Mouse (Mus musculus) adrenal gland, adult (tissue): ENCODE measurements around the gene Babam2.

Experiments used
- DNase-seq, 2 experiments: peaks; one replicate each; pipeline ENCODE4 v3.0.0; 2022 to 2023; ENCODE audit warnings: low spot score in 1 of 2; ENCODE audit not compliant: inconsistent age in 2 of 2

Babam2 gene

DNA sequence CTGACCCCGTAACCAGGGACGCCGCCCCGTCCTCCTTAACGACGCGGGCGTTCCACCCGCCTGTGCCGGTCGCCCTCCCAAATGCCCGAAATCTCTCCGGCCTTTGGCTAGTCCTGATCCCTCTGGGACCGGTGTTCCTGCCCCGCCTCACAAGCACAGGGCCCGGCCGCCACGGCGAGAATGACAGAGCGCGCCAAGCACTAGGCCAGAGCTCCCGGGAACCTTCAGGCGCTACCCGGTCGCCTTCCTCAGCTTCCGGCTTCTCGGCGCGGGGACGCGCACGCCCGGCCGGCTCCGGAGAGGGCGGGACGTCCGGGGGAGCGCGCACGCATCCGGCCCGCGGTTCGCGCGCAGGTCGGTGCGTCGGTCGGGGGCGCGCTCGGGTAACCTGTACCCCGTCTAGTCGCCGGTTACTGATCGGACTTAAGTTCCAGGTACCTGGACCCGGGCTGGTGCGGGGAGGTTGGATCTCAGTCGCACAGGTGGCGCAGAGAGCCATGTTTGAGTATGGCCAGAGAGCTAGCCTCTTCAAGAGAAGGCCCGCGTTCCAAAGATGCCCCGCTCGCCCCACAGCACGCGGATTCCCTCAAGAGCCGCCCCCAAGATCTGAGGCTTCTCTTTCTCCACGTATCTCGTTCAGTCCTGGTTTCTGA is at the start of gene Babam2:
Gene Babam2 (plus strand): TSS at position 41 of the 653 bp plus-strand sequence.
- DNase-seq, result peak; percentile 94 to 97

DNA sequence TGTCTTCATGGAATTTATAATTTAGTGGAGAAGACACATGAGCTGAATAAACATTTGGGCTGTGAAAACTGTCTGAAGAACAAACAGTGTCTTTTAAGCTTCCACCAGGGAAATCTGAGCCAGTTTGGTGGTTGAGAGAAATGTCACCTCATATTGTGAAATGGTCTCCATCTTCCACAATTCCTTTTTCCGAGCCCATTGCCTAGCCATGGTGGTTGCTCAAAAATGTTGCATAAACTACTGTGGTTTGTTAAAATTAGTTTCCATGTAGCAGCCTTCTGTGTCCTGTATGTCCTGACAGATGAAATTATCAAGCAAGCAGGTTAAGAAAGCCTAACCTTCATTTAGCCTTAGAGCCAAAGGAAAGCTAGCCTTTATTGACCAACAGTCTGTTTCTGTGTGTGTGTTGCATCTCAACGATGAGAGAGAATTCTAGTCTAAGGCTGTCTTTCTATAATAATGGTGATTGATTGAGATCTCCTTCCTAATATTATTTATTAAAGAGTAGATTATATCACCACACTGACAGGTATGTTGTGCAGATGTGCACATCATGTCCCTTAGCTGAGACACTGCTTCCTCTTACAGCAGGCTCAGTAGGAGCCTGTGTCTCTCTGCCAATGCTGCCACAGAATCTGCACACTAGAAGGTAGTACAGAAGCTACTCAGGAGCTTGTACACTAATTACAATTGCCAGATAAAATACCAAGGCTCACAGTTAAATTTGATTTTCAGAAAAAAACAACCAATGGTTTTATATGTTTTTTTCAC is 46.8 kb upstream of the Babam2 start:
- no peak for DNase-seq

DNA sequence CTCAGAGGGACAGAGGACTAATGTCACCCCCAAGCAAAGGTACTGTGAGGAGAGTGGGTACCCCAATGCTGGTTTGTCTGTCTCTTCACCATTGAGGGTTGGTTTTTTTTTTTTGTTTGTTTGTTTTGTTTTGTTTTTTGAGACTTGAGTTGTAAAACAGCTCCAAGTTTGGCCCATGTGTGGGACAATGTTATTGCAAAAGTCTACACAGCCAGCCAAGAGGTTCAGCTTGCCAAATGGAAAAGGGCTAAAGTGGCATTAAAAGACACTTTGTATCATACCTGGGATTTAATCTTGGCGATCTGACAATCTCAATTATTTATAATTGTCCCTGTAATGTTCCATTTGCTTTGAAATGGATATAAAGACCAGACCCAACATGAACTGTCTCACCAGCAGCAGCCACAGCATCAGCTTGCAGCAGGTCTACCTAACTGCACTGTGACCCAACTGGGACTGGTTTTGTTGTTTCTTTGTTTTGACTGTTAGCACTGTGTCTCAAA is 41.7 kb upstream of the Babam2 start:
- DNase-seq, result peak in 1 of 2 experiments; percentile 52

DNA sequence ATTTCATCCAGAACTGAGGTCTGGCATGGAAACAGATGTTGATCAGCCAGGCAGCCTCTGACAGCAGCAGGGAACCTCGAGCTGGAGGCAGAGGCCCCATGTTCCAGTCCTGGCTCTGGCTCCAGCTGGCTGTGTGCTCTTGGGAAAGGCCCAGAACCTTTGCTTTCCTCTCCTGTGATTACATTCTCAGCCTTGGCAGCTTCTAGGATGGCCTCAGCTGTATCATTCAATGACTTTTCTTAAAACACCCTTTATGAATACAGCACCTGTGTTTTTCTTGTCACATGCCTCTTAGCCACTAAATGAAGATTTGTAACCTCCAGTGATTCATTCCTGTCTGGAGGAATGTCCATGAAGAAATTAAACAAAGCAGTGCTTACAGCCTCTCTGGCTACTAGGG is 31.3 kb upstream of the Babam2 start:
- DNase-seq, result no peak

DNA sequence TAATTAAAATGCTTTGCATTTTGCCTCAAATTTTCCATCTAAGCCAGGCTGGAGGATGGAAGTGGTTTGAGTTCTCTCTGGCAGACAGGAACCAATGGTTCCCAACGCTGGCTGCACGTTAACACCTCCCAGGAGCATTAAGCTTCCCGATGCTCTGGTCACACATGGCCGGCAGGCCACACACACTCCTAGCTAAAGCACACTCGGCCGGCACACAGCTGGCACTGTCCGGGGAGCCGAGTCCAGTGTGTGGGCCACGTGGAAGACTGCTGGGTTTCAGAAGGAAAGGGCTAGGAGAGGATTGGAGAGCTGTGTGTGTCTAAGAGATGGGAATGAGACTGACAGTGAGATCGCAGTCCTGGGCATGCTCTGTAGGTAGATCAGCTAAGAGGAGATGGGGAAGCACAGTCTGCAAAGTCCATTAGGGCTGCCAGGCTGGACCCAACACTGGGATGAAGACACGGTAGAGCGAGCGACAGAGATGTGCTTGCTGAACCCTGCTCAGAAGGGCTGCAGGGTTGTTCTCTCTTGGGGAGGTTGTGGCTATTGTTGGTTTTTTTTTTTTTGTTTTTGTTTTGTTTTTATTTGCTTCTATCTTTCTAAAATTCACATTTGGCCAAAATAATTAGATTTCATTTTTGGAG is 29.0 kb upstream of the Babam2 start:
- DNase-seq, result no peak

DNA sequence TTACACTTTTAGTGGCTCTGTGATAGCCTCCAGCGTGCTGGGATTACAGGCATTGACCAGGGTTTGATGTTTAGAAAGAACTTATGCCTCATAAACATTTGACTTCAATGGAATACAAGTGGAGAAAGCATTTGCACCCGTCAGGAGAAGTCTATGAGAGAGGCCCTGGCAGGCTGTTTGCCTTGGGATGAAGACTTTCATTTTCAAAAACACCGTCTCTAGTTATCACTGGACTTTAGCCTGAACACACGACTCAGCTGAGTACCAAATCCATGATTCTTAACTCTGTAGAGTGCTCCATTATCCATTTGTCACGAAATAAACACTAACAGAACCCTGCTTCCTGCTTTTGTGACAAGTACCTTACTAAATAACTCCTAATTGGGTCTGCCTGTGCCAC is 27.5 kb upstream of the Babam2 start:
- DNase-seq, result no peak

DNA sequence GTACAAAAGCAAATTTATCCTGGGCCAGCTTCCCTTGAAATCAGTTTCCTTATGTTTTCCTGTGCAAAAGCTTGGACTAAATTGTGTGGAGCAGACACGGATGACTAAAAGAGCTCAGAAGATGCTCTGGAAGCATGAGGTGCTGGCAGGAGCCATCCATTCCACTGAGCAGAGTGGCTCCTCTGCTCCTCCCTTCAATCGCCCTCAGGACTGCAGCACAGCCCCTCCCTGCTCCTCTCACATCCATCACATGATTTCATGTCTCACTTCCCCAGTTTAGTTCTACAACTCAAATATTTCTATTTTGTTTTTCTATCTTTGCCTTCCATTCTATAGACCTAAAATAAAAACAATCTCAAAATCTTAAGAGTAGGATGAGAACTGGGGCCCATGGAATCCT is 26.3 kb upstream of the Babam2 start:
- DNase-seq, result no peak

DNA sequence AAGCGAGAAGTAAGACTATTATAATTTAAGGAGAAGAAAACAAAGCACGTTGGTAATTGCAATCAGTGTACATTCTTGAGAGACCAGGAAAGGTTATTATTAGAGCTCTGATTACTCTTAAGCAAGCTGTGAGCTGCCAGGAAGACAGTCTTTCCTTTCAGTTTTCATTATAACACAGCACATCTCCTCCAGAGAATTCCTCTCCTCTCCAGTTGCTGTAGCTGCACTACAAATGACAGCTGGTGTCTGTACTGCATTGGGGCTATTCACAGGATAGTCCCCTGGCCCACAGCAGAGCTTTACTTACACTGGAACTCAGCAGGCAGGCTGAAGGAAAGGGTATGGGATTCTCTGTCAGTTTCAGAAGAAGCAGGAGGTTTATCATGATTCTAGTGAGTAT is 24.1 kb upstream of the Babam2 start:
- no peak for DNase-seq

DNA sequence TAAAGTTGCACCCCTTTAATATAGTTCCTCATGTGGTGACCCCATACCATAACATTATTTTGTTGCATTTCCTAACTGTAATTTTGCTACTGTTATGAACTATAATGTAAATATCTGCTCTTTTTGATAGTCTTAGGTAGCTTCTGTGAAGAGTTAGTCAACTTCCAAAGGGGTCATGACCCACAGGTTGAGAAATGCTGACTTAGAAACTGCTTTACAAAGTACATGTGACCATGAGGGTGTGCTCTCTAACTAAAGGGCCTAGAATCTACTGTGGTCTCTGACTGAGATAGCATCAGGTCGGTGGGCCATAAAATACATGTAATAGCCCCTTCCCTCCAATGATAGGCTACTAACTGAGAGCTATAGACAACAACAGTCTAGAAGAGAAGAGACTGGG is 19.5 kb upstream of the Babam2 start:
- no peak for DNase-seq

DNA sequence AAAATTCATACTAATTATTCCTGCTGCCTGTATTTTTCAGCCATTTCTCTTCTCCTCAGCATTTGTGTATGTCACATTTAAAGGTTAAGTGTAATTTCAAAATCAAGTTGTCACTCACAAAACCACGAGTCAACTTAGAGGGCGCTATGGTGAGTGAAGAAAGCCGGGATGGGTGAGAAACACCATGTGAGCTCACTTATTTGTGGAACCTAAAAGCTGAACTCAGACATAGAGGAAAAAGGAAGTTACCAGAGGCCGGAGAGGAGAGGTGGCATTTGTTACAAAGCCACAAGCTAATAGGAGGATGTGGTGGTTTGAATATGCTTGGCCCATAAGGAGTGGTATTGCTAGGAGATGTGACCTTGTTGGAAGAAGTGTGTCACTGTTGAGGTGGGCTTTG is 17.3 kb upstream of the Babam2 start:
- DNase-seq, result peak in 1 of 2 experiments; percentile 24

DNA sequence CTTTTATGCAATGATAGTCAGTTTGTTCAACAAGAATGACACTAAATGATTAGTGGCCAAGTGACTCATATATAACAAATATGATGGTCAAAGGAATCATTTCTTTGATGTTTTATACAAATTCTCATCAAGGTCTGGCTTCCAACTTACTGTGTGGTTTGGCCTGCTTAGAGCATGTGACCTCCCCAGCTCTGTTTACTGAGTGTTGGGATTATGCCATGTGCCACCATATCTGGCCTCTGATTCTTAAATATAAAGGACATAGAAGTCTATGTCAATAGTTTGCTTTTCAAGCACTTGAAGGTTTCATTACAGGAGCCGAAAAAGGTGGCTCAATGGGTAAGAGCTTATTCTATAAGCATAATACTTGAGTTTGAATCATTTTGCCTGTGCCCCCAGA is 15.2 kb upstream of the Babam2 start:
- peak in 1 of 2 experiments; percentile 56 for DNase-seq

DNA sequence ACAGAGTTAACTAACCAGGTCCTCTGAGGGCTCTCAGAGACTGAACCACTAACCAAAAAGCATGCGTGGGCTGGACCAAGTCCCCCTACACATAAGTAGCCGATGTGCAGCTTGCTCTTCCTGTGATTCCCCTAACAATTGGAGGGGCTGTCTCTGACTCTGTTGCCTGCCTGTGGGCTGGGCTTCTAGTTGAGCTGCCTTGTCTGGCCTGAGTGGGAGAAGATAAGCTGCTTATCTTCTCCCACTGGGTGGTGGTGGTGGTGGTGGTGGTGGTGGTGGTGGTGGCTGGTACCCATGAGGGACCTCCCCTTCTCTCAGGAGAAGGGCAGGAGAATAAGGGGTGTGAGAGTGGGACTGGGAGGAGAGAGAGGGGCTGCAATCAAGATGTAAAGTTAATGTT is 11.4 kb upstream of the Babam2 start:
- no peak for DNase-seq

DNA sequence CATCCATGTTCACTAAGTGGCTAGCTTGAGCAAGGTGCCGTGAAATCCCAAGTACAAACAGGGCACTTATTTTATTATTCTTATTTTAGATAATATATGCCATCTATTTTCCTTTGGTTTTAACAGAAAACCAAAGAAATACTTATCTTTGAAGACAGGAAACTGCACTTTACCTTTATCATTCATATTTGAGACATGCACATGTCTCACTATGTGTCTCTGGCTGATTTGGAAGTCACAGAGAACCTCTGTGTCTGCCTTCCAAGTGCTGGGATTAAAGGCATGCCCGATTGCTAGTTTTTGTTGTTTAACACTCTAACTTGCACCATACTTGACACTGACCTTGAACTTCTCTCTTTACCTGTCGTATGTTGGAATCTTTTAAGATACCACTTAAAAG is 9.5 kb upstream of the Babam2 start:
- DNase-seq, result no peak

DNA sequence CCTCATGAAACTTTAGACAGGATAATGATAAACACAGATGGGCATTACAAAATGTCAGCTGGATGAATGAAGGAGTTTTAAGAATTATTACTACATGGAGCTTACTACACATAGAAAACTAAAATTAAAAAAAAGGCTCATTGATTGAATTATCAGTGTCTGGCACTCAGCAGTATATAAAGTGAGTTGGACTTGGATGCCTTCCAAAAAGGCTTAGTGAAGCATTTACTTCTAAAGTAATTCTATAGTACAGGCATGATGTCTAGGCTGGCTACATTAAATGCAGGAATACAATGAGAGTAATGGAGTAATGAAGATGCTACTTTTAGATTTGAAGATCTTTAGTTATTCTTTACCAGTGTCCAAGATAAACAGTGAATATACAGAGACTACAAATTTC is 4.3 kb upstream of the Babam2 start:
- no peak for DNase-seq

DNA sequence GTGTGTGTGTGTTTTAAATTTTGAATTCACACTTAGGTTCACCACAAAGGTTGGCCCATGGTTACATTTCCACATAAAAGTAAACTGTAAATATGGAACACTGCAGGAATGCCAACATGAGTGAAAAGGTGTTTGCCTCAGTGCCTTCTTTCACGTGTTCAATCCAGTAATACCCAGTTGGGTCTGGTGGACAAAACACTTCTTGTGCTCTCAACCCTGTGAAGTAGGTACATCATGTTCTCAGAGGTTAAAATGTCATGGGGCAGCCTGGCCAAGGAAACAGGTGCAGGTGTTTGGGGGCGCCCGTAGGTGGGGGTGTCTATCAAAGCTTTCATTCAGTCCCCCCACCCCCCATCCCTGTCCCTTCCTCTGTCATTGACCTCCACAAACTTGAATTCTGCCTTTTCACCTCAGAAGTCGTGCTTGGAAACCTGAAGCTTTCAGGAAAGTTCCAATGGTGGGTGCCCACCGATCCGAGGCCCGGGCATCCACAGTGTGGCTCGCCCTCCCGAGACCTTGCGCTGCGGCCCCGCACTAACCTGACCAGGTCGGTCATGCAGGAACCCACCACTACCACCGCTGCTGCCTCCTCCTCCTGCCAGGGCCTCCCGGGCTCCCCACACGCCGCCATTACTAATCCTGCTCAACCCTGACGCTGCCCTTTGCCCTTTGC is 377 bp upstream of the Babam2 start, which contains the start of gene Rbks:
Gene Rbks (minus strand): TSS at position 657 of the 673 bp plus-strand sequence.
- DNase-seq, result no peak

DNA sequence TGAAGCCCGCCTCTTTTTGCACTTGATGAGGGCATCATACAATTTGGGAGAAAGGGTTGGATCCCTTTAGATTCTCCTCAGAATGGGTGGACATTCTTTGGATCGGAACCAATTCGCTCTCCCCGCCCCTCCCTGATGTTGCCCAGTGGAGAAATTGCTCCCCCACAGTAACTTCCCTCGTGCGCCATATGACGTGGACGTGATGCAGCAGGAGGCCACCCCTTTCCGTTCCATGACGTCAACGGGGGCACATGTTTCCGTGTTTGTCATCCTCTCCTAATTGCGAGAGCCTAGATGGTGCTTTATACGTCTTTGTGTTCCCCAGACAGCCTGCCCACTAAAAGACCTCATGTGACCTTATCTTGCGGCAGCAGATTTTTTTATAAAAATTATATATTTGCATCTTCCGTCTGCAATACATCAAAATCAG is 828 bp downstream of the Babam2 start:
- peak; percentile 94 to 98 for DNase-seq

DNA sequence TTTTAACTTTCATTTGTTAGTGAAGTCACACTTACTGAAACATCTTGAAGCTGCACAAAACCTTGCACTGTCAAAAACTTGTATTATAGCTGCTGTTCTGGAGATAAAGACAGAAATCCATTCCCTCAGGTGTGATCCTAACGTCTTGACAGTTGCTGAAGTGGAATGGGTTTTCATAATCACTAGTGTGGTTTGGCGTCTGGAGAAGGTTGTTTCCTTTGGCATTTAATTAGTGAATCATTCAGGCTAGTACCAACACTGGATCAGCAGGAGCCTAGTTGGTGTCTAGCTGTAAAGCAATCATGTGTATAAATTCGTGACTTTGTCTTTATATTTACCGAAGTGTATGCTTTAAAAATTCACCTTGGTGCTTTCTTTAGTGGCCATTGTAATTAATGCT is 1.4 kb downstream of the Babam2 start:
- DNase-seq, result peak in 1 of 2 experiments; percentile 83

DNA sequence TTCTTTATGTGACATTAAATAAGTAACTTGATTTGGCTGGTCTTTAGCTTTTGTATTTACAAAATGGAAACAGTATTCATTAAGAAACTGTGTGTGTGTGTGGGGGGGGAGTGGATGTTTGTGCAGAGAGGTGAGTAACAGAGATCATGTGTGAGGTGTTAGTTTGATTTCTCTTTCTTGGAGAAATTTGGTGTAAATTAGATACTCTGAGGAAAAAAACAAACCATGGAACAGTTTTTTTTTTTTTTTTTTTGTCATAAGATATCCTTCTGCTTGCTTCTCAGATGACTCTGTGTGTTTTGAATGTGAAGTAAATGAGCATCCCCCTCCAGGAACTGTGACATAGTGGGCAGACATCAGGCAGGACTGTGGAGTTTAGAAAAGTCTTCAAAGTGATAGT is 1.9 kb downstream of the Babam2 start:
- DNase-seq, result no peak

DNA sequence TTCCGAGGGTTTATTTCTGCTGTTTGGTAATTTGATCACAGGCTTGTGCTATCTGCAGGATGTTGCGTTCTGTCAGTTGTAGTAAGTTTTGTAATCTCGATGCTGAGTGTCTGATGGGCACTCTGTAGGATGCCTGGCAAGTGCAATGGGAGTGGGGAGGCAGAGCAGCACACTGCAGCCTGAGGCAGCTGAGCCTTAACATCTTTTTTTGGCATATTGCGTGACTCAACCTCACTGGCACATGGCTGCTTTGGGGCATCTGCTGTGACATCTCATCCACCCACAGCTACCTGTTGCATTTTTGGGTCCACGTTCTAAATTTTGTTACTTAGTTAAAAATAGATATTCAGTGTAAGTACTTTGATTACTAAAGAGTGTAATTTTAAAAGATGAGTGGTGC is 7.5 kb downstream of the Babam2 start:
- DNase-seq, result no peak

DNA sequence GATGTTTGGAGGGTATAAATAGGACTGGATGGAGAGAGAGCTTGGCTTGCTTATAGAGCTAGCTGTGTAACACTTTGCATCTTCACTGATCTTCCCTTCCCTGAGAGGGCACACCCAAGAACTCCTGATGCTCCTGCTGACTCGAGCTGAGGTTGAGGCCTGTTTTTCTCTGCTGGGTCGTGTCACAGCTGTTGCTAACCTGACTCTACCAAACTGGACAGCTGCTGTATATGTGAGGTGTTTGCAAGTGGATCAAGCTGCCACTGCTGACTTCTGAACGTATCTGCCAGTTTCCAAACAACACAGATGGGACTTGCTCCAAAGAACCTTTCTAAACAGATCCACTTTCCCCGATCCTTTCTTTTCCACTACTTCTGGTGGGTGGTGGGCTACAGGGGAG is 9.3 kb downstream of the Babam2 start:
- no peak for DNase-seq

DNA sequence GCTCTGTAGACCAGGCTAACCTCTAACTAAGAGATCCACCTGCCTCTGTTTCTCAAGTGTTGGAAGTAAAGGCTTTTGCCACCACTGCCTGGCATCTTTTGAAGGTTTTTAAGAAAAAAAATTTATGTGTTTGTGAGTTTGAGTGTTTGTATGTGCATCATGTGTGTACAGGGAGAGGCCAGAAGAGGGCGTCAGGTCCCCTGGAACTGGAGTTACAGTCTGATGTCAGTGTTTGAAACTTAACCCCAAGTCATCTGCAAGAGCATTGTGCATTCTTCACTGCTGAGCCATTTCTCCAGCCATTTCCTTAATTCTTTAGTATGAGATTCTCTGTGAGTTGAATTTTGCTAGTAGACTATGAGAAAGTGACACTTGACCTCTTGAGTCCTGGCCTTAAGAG is 11.9 kb downstream of the Babam2 start:
- DNase-seq, result peak in 1 of 2 experiments; percentile 69
